Comparison of ENCODE assay signal across 11 mouse cellular contexts in genomic region chr12:75833149-75833959, GRCm38 (mm10). TPM values are rescaled to one million over a fixed set of nuclear protein-coding genes. Genes with fewer than 3 reads are reported as not detected.
A peak's percentile ranks its signal among the peaks of the same experiment; 100 is the strongest.
DNase-seq lines count a peak whose midpoint lies in the region; ATAC-seq and TF ChIP-seq lines count a peak whose summit lies in the region.
"Had no signal": no experiment of that assay in that cellular context is flagged by ENCODE, and none has a peak within 500 bp of the region (broad histone marks: within the 10 kb centered on the region; RNA-seq: fewer than 3 reads in every experiment).

No protein-coding gene starts in this region.

- no peaks in the 10 kb centered on the region for H3K36me3 ChIP-seq in heart, adult 2 months (ENCODE audit: control insufficient read depth, insufficient read depth, low read length)
- H3K36me3 ChIP-seq in midbrain, embryonic 13.5 days, result no peaks in the 10 kb centered on the region
- no peaks in the 10 kb centered on the region for H3K36me3 ChIP-seq in midbrain, embryonic 14.5 days (ENCODE audit: control insufficient read depth, insufficient read depth, low read length)
- no peaks in the 10 kb centered on the region for H3K36me3 ChIP-seq in kidney, embryonic 14.5 days (ENCODE audit: control insufficient read depth, insufficient read depth, low read length)
- H3K36me3 ChIP-seq: lung, embryonic 15.5 days; neural tube, embryonic 15.5 days had no signal

- intact Hi-C loops in heart, adult 2 months (cut with DNase I), result no loop called here
- intact Hi-C loops in left cerebral cortex, adult 2 months (cut with DNase I), result no loop called here

- H3K4me1 ChIP-seq in heart, adult 2 months (ENCODE audit: control insufficient read depth, insufficient read depth, low read length), result peaks cover 7% of the 10 kb centered on the region
- peaks cover 41% of the 10 kb centered on the region for H3K4me1 ChIP-seq in midbrain, embryonic 13.5 days (replicated peaks)
- 0 out of 2 replicates have a peak, but pooled peaks cover 6% of the 10 kb centered on the region for H3K4me1 ChIP-seq in midbrain, embryonic 14.5 days (ENCODE audit: control insufficient read depth, insufficient read depth, low read length)
- H3K4me1 ChIP-seq in kidney, embryonic 14.5 days (ENCODE audit: control insufficient read depth, insufficient read depth, low read length), result peaks cover 35% of the 10 kb centered on the region

- peak overlapping the region; percentile 26 for H3K9ac ChIP-seq in heart, adult 2 months (ENCODE audit: low read depth, low read length)
- no peak overlapping the region for H3K9ac ChIP-seq in midbrain, embryonic 13.5 days (replicated peaks)
- no peak overlapping the region for H3K9ac ChIP-seq in midbrain, embryonic 14.5 days (replicated peaks; ENCODE audit: low read length)
- H3K9ac ChIP-seq in kidney, embryonic 14.5 days (ENCODE audit: low read depth, low read length), result no peak overlapping the region
- H3K9ac ChIP-seq: lung, embryonic 15.5 days; neural tube, embryonic 15.5 days had no signal

- DNase-seq in heart, adult 2 months, result no peak
- DNase-seq in heart, adult 9 months (ENCODE audit: low spot score in 2 of 2), result no peak
- DNase-seq in midbrain, embryonic 14.5 days, result no peak
- peak; percentile 53 for DNase-seq in telencephalon, adult 2 months (ENCODE audit: low read depth, low spot score)
- DNase-seq in adrenal gland, adult (ENCODE audit: inconsistent age in 2 of 2, low spot score in 1 of 2), result no peak
- DNase-seq in left cerebral cortex, adult 2 months (ENCODE audit: extremely low spot score in 1 of 2, low spot score in 2 of 2), result no peak

- 0 out of 2 replicates have a peak, but pooled peaks have one; percentile 43 for ATAC-seq in midbrain, embryonic 13.5 days
- no peak for ATAC-seq in midbrain, embryonic 14.5 days (ENCODE audit: low FRiP score, low TSS enrichment)
- no peak for ATAC-seq in kidney, embryonic 14.5 days (ENCODE audit: low FRiP score, low TSS enrichment)

- no peaks in the 10 kb centered on the region for H3K9me3 ChIP-seq in midbrain, embryonic 13.5 days
- H3K9me3 ChIP-seq in midbrain, embryonic 14.5 days (ENCODE audit: control insufficient read depth, low read length), result no peaks in the 10 kb centered on the region
- H3K9me3 ChIP-seq in kidney, embryonic 14.5 days (ENCODE audit: control insufficient read depth, low read length), result no peaks in the 10 kb centered on the region
- H3K9me3 ChIP-seq: lung, embryonic 15.5 days; neural tube, embryonic 15.5 days had no signal

- TF ChIP-seq EP300 in heart, adult 2 months (IDR thresholded peaks at IDR 0.05; ENCODE audit: insufficient read depth, low read depth, low read length), result no peak

- TF ChIP-seq CTCF in heart, adult 2 months (IDR thresholded peaks at IDR 0.05), result no peak
- TF ChIP-seq CTCF in left cerebral cortex, adult 2 months (IDR thresholded peaks at IDR 0.05), result no peak

- no peaks in the 10 kb centered on the region for H3K27me3 ChIP-seq in heart, adult 2 months (ENCODE audit: control insufficient read depth, insufficient read depth, low read length)
- H3K27me3 ChIP-seq in midbrain, embryonic 13.5 days, result 0 out of 2 replicates have a peak, but pooled peaks cover 3% of the 10 kb centered on the region
- H3K27me3 ChIP-seq in midbrain, embryonic 14.5 days (ENCODE audit: control insufficient read depth, insufficient read depth, low read length), result no peaks in the 10 kb centered on the region
- H3K27me3 ChIP-seq in kidney, embryonic 14.5 days (ENCODE audit: control insufficient read depth, insufficient read depth, low read length), result no peaks in the 10 kb centered on the region
- H3K27me3 ChIP-seq: lung, embryonic 15.5 days; neural tube, embryonic 15.5 days had no signal

- no peak for TF ChIP-seq POLR2A in heart, adult 2 months (IDR thresholded peaks at IDR 0.05; ENCODE audit: insufficient read depth, low read depth, low read length)

- H3K4me3 ChIP-seq in heart, adult 2 months, result no peak overlapping the region
- H3K4me3 ChIP-seq in midbrain, embryonic 13.5 days (replicated peaks), result no peak overlapping the region
- no peak overlapping the region for H3K4me3 ChIP-seq in midbrain, embryonic 14.5 days (replicated peaks; ENCODE audit: low read depth, low read length)
- H3K4me3 ChIP-seq in kidney, embryonic 14.5 days (ENCODE audit: low read length), result no peak overlapping the region
- no peak overlapping the region for H3K4me3 ChIP-seq in left cerebral cortex, adult 2 months
- H3K4me3 ChIP-seq: erythroblast, embryonic 14.5 days; lung, embryonic 15.5 days; neural tube, embryonic 15.5 days had no signal

- H3K79me2 ChIP-seq in heart, adult 2 months (replicated peaks; ENCODE audit: control insufficient read depth, insufficient read depth, low read length), result peaks cover 6% of the 10 kb centered on the region

- 36% methylated on average over 12 of the region's 12 CpGs for WGBS in heart, adult 2 months
- WGBS in midbrain, embryonic 13.5 days, result 81% methylated on average over 12 of the region's 12 CpGs
- WGBS in midbrain, embryonic 14.5 days, result 73% methylated on average over 12 of the region's 12 CpGs
- WGBS in kidney, embryonic 14.5 days, result 54% methylated on average over 12 of the region's 12 CpGs

- H3K27ac ChIP-seq in heart, adult 2 months, result no peak overlapping the region
- no peak overlapping the region for H3K27ac ChIP-seq in midbrain, embryonic 13.5 days
- no peak overlapping the region for H3K27ac ChIP-seq in midbrain, embryonic 14.5 days (replicated peaks; ENCODE audit: low read depth, low read length)
- peak overlapping the region; percentile 56; the same call in 1 of the 2 replicates for H3K27ac ChIP-seq in kidney, embryonic 14.5 days (ENCODE audit: low read depth, low read length)
- no peak overlapping the region for H3K27ac ChIP-seq in left cerebral cortex, adult 2 months
- H3K27ac ChIP-seq: lung, embryonic 15.5 days; neural tube, embryonic 15.5 days had no signal

- no peak overlapping the region for H3K4me2 ChIP-seq in midbrain, embryonic 13.5 days (replicated peaks)
- H3K4me2 ChIP-seq in midbrain, embryonic 14.5 days (ENCODE audit: low read length), result no peak overlapping the region
- H3K4me2 ChIP-seq in kidney, embryonic 14.5 days (replicated peaks; ENCODE audit: low read depth, low read length), result no peak overlapping the region
- H3K4me2 ChIP-seq: lung, embryonic 15.5 days; neural tube, embryonic 15.5 days had no signal

RNA-seq across cellular contexts. Expression of gene Syne2, which starts 15.4 kb away (rescaled TPM):
- 10 to 100 TPM; 33.1 to 33.6 TPM for total RNA-seq in heart, adult 2 months (2021)
- polyA plus RNA-seq in heart, adult 2 months (2012; rRNA removed), result 21.7 and 30.3 TPM in 2 replicates
- 74.5 and 84.4 TPM in 2 replicates for polyA plus RNA-seq in midbrain, embryonic 13.5 days (2015; fragmentation: Nextera tagmentation; extraction: Ambion mirVana)
- 45.0 and 63.5 TPM in 2 replicates for polyA plus RNA-seq in midbrain, embryonic 14.5 days (2014; fragmentation: Nextera tagmentation; extraction: Ambion mirVana)
- 39.3 and 69.0 TPM in 2 replicates for polyA plus RNA-seq in kidney, embryonic 14.5 days (2014; fragmentation: Nextera tagmentation; extraction: Ambion mirVana)
- 10 to 100 TPM; 20.5 to 22.5 TPM for total RNA-seq in left cerebral cortex, adult 2 months (2021)
- polyA plus RNA-seq: erythroblast, embryonic 14.5 days had no signal
